Mouse (Mus musculus): ENCODE data around the gene Manba. TPM values are rescaled to one million over a fixed set of nuclear protein-coding genes. Genes with fewer than 3 reads are reported as not detected.

The Manba gene
- polyA plus RNA-seq, 1 experiment from 2014 or later, result 3.9 TPM

DNA sequence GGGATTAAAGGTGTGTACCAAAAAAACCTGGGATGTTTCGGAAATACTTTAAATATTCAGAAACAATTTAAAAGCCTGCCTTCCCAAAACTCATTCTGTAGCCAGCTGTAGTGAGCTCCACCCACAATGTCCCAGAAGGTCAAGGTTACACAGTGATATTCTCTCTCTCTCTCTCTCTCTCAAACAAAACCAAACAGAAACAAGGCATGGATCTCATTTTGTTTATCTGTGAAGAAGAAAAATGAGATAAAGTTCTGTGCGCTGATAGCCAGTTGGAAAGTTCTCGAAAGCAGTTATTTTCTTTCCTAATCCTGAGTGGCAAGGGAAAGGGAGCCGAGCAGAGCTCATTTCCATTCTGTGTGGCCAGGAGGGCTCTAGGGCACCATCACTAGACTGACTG, 120.1 kb downstream of the Manba start:
- no peak overlapping the region for H3K9ac ChIP-seq (replicated peaks; ENCODE audit: low read length)
- H3K4me1 ChIP-seq (ENCODE audit: control insufficient read depth, insufficient read depth, low read length), result no peaks in the 10 kb centered on the region
- H3K27me3 ChIP-seq (ENCODE audit: control insufficient read depth, insufficient read depth, low read length), result no peaks in the 10 kb centered on the region
- DNase-seq (ENCODE audit: low spot score) (no peak), ATAC-seq (replicated peaks; ENCODE audit: insufficient number of reproducible peaks, low FRiP score, low TSS enrichment, low read depth) (no peak)
- H3K27ac ChIP-seq (replicated peaks; ENCODE audit: low read depth, low read length), result no peak overlapping the region
- no peaks in the 10 kb centered on the region; the same call in none of the 2 replicates for H3K36me3 ChIP-seq (replicated peaks; ENCODE audit: control insufficient read depth, insufficient read depth, low read depth, low read length)
- H3K4me2 ChIP-seq (ENCODE audit: low read depth, low read length), result no peak overlapping the region
- H3K4me3 ChIP-seq (ENCODE audit: low read depth, low read length), result no peak overlapping the region
- WGBS, result 89% methylated on average over 4 of the region's 4 CpGs
- H3K9me3 ChIP-seq (replicated peaks; ENCODE audit: control insufficient read depth, low read length), result no peaks in the 10 kb centered on the region

DNA sequence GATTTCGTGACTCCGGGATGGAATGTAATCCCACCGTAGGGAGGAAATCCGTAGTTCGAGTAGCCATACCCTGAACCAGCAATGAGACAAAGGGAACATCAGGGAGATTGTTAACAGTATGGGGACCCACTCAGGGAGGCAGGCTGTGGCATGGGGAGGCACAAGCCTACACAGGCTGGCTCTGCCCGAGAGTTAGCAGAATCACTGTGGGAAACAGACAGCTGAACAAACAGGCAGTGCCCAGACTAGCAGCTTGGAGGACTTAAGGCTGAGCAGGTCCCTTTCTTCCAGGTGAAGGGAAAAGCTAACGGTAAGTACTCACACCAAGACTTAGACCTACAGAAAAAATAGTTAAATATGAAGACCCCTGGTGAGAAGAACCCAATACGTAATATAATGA, 121.2 kb downstream of the Manba start:
- H3K9ac ChIP-seq (replicated peaks; ENCODE audit: low read length), result no peak overlapping the region
- ATAC-seq (replicated peaks; ENCODE audit: insufficient number of reproducible peaks, low FRiP score, low TSS enrichment, low read depth) (no peak), DNase-seq (ENCODE audit: low spot score) (no peak)
- 88% methylated on average over 8 of the region's 8 CpGs for WGBS
- no peak overlapping the region for H3K4me3 ChIP-seq (ENCODE audit: low read depth, low read length)
- H3K4me2 ChIP-seq (ENCODE audit: low read depth, low read length), result no peak overlapping the region
- no peaks in the 10 kb centered on the region; the same call in none of the 2 replicates for H3K36me3 ChIP-seq (replicated peaks; ENCODE audit: control insufficient read depth, insufficient read depth, low read depth, low read length)
- H3K27ac ChIP-seq (replicated peaks; ENCODE audit: low read depth, low read length), result no peak overlapping the region
- H3K27me3 ChIP-seq (ENCODE audit: control insufficient read depth, insufficient read depth, low read length), result no peaks in the 10 kb centered on the region
- H3K4me1 ChIP-seq (ENCODE audit: control insufficient read depth, insufficient read depth, low read length), result no peaks in the 10 kb centered on the region
- no peaks in the 10 kb centered on the region for H3K9me3 ChIP-seq (replicated peaks; ENCODE audit: control insufficient read depth, low read length)

DNA sequence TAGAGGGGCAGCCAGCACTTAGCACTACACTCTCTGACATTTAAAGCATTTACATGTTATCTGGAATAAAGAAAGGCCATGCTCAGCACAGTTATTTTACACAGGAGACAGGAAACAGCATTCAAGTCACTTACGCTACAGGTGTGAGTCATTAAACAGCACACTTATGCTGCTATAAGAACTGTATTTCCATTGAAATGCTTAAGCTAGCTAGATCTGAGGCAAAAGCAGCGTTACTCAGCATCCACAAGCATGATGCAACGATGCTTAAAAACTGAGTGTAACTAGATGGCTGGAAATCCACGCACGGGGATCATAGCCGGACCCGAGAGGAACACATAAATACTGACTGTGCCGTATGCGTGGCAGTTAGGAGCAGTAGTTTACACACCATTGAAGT, 121.6 kb downstream of the Manba start:
- no peaks in the 10 kb centered on the region for H3K9me3 ChIP-seq (replicated peaks; ENCODE audit: control insufficient read depth, low read length)
- H3K4me1 ChIP-seq (ENCODE audit: control insufficient read depth, insufficient read depth, low read length), result no peaks in the 10 kb centered on the region
- no peak overlapping the region for H3K4me2 ChIP-seq (ENCODE audit: low read depth, low read length)
- WGBS, result 93% methylated on average over 9 of the region's 9 CpGs
- H3K36me3 ChIP-seq (replicated peaks; ENCODE audit: control insufficient read depth, insufficient read depth, low read depth, low read length), result no peaks in the 10 kb centered on the region; the same call in none of the 2 replicates
- no peak overlapping the region for H3K4me3 ChIP-seq (ENCODE audit: low read depth, low read length)
- H3K27me3 ChIP-seq (ENCODE audit: control insufficient read depth, insufficient read depth, low read length), result no peaks in the 10 kb centered on the region
- H3K9ac ChIP-seq (replicated peaks; ENCODE audit: low read length), result no peak overlapping the region
- DNase-seq (ENCODE audit: low spot score) (no peak), ATAC-seq (replicated peaks; ENCODE audit: insufficient number of reproducible peaks, low FRiP score, low TSS enrichment, low read depth) (no peak)
- H3K27ac ChIP-seq (replicated peaks; ENCODE audit: low read depth, low read length), result no peak overlapping the region

DNA sequence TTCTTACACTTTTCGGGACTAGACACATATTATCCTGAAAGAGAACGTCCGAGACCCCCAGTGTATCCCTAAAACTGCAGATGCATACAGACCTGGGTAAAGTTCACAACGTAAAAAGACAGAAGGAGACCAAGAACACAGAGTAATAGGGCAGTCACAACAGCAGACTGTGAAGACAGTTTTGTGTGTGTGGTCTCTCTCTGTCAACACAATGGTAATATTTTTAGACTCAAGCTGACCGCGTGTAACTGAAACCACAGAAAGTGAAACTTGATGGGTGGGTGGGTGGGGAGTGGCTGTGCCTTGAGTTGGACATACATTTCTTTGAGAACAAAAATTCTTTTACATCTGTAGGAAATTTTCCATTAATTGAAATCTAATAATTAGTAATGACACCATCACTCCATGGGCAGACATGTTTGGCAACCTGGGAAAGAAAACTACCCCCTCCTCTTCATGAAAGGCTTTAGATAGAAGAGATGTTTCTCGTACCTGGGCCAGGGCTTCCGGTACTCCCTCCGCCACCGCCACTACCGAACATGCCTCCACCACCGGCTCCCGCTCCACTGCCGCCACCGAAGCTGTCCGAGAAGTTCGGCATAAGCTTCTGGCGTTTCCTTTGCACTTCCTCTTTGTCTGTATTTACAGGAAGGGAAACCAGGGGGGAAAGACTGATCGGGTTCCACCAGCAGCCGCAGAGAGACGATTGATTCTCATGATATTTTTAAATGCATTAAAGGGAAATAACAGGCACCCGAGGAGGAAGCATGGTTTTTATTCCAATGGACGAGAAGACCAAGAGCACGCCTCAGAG, 122.5 kb downstream of the Manba start:
- no peak for ATAC-seq (replicated peaks; ENCODE audit: insufficient number of reproducible peaks, low FRiP score, low TSS enrichment, low read depth)
- 93% methylated on average over 24 of the region's 24 CpGs for WGBS

DNA sequence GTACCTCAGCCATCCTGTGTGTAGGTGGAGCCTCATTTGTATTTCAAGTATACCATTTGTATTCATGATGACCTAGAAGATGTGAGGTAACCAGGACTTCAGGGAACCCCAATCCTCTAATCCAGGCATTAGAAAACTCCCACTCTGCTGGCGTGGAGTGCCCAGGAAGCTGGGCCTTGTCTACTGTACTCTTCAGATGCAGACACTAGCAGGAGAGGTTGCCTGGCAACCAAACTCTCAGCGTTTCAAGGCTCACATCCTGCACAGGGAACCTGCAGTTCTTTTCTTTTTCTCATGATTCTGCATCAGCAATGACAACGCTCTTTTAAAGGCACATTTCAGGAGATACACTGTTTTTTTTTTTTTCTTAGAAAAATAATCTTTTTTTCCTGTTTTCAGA, 124.8 kb downstream of the Manba start:
- WGBS, result 71% methylated on average over 3 of the region's 3 CpGs
- no peaks in the 10 kb centered on the region; the same call in none of the 2 replicates for H3K36me3 ChIP-seq (replicated peaks; ENCODE audit: control insufficient read depth, insufficient read depth, low read depth, low read length)
- ATAC-seq (replicated peaks; ENCODE audit: insufficient number of reproducible peaks, low FRiP score, low TSS enrichment, low read depth), result no peak

More for the DNA sequence above, 122.5 kb downstream of the Manba start:
- Histone ChIP-seq H3K27me3 (ENCODE audit: control insufficient read depth, insufficient read depth, low read length) (no peaks in the 10 kb centered on the region), H3K4me3 (ENCODE audit: low read depth, low read length) (no peak overlapping the region), H3K4me1 (ENCODE audit: control insufficient read depth, insufficient read depth, low read length) (no peaks in the 10 kb centered on the region), H3K36me3 (replicated peaks; ENCODE audit: control insufficient read depth, insufficient read depth, low read depth, low read length) (no peaks in the 10 kb centered on the region; the same call in none of the 2 replicates), H3K27ac (replicated peaks; ENCODE audit: low read depth, low read length) (no peak overlapping the region), H3K9me3 (replicated peaks; ENCODE audit: control insufficient read depth, low read length) (no peaks in the 10 kb centered on the region), H3K9ac (replicated peaks; ENCODE audit: low read length) (no peak overlapping the region), H3K4me2 (ENCODE audit: low read depth, low read length) (no peak overlapping the region)
- no peak for DNase-seq (ENCODE audit: low spot score)

DNA sequence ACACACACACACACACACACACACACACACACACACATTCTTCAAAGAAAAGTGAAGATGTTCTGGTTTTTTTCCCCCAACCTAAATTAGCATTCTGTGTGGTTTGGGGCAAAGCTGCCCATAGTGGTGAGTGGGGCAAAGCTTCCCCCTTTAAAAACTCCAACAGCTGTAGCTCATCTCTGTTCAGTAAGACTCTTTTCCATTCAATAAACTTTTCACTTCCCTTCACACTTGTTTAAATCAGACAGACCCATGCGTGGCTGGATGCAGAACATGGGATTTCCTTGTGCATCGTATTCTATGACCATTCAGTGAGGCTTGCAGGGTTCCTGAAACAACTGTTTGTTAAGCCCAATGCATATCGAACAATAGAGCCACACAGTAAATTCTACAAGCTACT, 129.0 kb downstream of the Manba start:
- Histone ChIP-seq H3K27me3 (ENCODE audit: control insufficient read depth, insufficient read depth, low read length) (no peaks in the 10 kb centered on the region), H3K36me3 (replicated peaks; ENCODE audit: control insufficient read depth, insufficient read depth, low read depth, low read length) (peaks cover 2% of the 10 kb centered on the region), H3K27ac (replicated peaks; ENCODE audit: low read depth, low read length) (no peak overlapping the region), H3K4me1 (ENCODE audit: control insufficient read depth, insufficient read depth, low read length) (no peaks in the 10 kb centered on the region), H3K4me3 (ENCODE audit: low read depth, low read length) (no peak overlapping the region), H3K9ac (replicated peaks; ENCODE audit: low read length) (no peak overlapping the region), H3K4me2 (ENCODE audit: low read depth, low read length) (no peak overlapping the region), H3K9me3 (replicated peaks; ENCODE audit: control insufficient read depth, low read length) (no peaks in the 10 kb centered on the region)
- no peak for ATAC-seq (replicated peaks; ENCODE audit: insufficient number of reproducible peaks, low FRiP score, low TSS enrichment, low read depth)
- no peak for DNase-seq (ENCODE audit: low spot score)
- WGBS, result 86% methylated on average over 3 of the region's 3 CpGs

More for the DNA sequence above, 124.8 kb downstream of the Manba start:
- Histone ChIP-seq H3K4me3 (ENCODE audit: low read depth, low read length) (no peak overlapping the region), H3K9me3 (replicated peaks; ENCODE audit: control insufficient read depth, low read length) (no peaks in the 10 kb centered on the region), H3K27ac (replicated peaks; ENCODE audit: low read depth, low read length) (no peak overlapping the region), H3K4me2 (ENCODE audit: low read depth, low read length) (no peak overlapping the region), H3K4me1 (ENCODE audit: control insufficient read depth, insufficient read depth, low read length) (no peaks in the 10 kb centered on the region), H3K9ac (replicated peaks; ENCODE audit: low read length) (no peak overlapping the region), H3K27me3 (ENCODE audit: control insufficient read depth, insufficient read depth, low read length) (no peaks in the 10 kb centered on the region)
- DNase-seq (ENCODE audit: low spot score), result no peak

DNA sequence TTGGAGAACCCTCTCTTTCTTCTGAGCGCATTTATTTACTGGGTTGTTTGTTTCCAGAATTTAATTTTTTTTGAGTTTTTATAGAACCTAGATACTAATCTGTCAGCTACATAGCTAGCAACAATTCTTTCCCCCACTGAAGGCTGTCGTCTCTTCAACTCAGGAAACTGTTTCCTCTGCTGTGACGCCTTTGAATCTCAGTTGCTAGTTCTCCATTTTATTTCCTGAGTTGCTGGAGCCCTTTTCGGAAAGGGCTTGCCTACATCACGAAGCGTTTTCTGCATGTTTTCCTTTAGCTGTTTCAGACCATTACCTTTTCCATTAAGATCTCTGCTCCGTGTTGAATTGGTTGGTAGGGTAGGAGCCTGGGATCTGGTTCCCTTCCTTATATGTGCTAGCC, 131.3 kb downstream of the Manba start:
- 92% methylated on average over 7 of the region's 7 CpGs for WGBS
- no peak overlapping the region for H3K27ac ChIP-seq (replicated peaks; ENCODE audit: low read depth, low read length)
- DNase-seq (ENCODE audit: low spot score) (no peak), ATAC-seq (replicated peaks; ENCODE audit: insufficient number of reproducible peaks, low FRiP score, low TSS enrichment, low read depth) (no peak)
- H3K9me3 ChIP-seq (replicated peaks; ENCODE audit: control insufficient read depth, low read length), result no peaks in the 10 kb centered on the region
- no peak overlapping the region for H3K4me2 ChIP-seq (ENCODE audit: low read depth, low read length)
- H3K4me1 ChIP-seq (ENCODE audit: control insufficient read depth, insufficient read depth, low read length), result no peaks in the 10 kb centered on the region
- no peaks in the 10 kb centered on the region for H3K27me3 ChIP-seq (ENCODE audit: control insufficient read depth, insufficient read depth, low read length)
- H3K36me3 ChIP-seq (replicated peaks; ENCODE audit: control insufficient read depth, insufficient read depth, low read depth, low read length), result peaks cover 2% of the 10 kb centered on the region
- no peak overlapping the region for H3K9ac ChIP-seq (replicated peaks; ENCODE audit: low read length)
- no peak overlapping the region for H3K4me3 ChIP-seq (ENCODE audit: low read depth, low read length)

Measured in embryonic facial prominence, embryonic 11.5 days (tissue).